Mouse (Mus musculus) heart, embryonic 14.5 days (tissue): ENCODE data around the gene Cpeb3. TPM values are rescaled to one million over a fixed set of nuclear protein-coding genes. Genes with fewer than 3 reads are reported as not detected.
"Not testable (repeated sequence)": the region's sequence is repeated elsewhere in the genome, so short reads cannot be mapped to it uniquely, and the experiment has no call there.

Experiments
- ATAC-seq: fragments of 200-750 bp; cut with Nextera tagmentation; 2 replicates; pipeline ENCODE4 v1.8.0; 2017; ENCODE audit warnings: low read depth, moderate TSS enrichment; ENCODE audit not compliant: insufficient number of reproducible peaks, insufficient read depth, low FRiP score
- H3K27ac ChIP-seq, 2 experiments: fragments of 200-500 bp in 1 of 2; fragments of 300-500 bp in 1 of 2; sonication (generic) in 1 of 2; replicated peaks in 1 of 2; 2 replicates each; pipeline ENCODE4 v1.5.1; 2012 to 2014; ENCODE audit warnings: low read depth in 2 of 2, low read length in 2 of 2, control low read depth in 1 of 2, mild to moderate bottlenecking in 1 of 2, mixed read lengths in 1 of 2; ENCODE audit not compliant: control insufficient read depth in 1 of 2, insufficient read depth in 1 of 2
- H3K27me3 ChIP-seq: fragments of 300-500 bp; sonication (generic); 2 replicates; pipeline ENCODE4 v1.6.1; 2014; ENCODE audit warnings: mild to moderate bottlenecking, low read length, control low read depth; ENCODE audit not compliant: control insufficient read depth, insufficient read depth
- H3K36me3 ChIP-seq: fragments of 300-500 bp; sonication (generic); 2 replicates; pipeline ENCODE4 v1.6.1; 2014; ENCODE audit warnings: mild to moderate bottlenecking, control low read depth, low read length, mixed read lengths; ENCODE audit not compliant: control insufficient read depth, insufficient read depth
- H3K4me1 ChIP-seq, 2 experiments: fragments of 200-500 bp in 1 of 2; fragments of 300-500 bp in 1 of 2; sonication (generic) in 1 of 2; 2 replicates each; pipeline ENCODE4 v1.6.1; 2012 to 2014; ENCODE audit warnings: low read length in 2 of 2, control low read depth in 1 of 2, mixed read lengths in 1 of 2; ENCODE audit not compliant: control insufficient read depth in 2 of 2, insufficient read depth in 2 of 2
- H3K4me2 ChIP-seq: fragments of 300-500 bp; sonication (generic); 2 replicates; pipeline ENCODE4 v1.6.1; 2014; ENCODE audit warnings: mild to moderate bottlenecking, low read length
- H3K4me3 ChIP-seq, 2 experiments: fragments of 200-500 bp in 1 of 2; fragments of 300-500 bp in 1 of 2; sonication (generic) in 1 of 2; 2 replicates each; pipeline ENCODE4 v1.5.1; 2012 to 2014; ENCODE audit warnings: low read length in 2 of 2, mild to moderate bottlenecking in 2 of 2, control low read depth in 1 of 2, low read depth in 1 of 2, moderate library complexity in 1 of 2; ENCODE audit not compliant: control insufficient read depth in 1 of 2, insufficient read depth in 1 of 2
- H3K9ac ChIP-seq: fragments of 300-500 bp; sonication (generic); 2 replicates; pipeline ENCODE4 v1.6.1; 2014; ENCODE audit warnings: mild to moderate bottlenecking, low read length
- H3K9me3 ChIP-seq: fragments of 300-500 bp; sonication (generic); 2 replicates; pipeline ENCODE4 v1.6.1; 2016; ENCODE audit warnings: low read length, control low read depth; ENCODE audit not compliant: control insufficient read depth
- WGBS: fragments of 180-500 bp; shearing (Covaris S2); extraction: QIAGEN DNeasy Blood & Tissue Kit; methylation state at CpG from one replicate; pipeline ENCODE4 v1.1.7; 2014; 5-methylcytosine and 5-hydroxymethylcytosine counted together
- polyA plus RNA-seq: library from polyadenylated mRNA; unstranded; fragments of >200 nt; fragmentation: Nextera tagmentation; extraction: Ambion mirVana; gene quantifications from 2 replicates; pipeline ENCODE4 v1.2.1, GENCODE M21; 2014

Cpeb3 gene
- polyA plus RNA-seq, 1 experiment from 2014 or later = 8.8 TPM

- H3K4me3 ChIP-seq, H3K36me3 ChIP-seq, H3K27ac ChIP-seq, H3K9me3 ChIP-seq, H3K4me2 ChIP-seq, H3K9ac ChIP-seq, ATAC-seq, H3K27me3 ChIP-seq: not testable (repeated sequence)
- H3K4me1 ChIP-seq = peaks cover 0 to 14% of the 10 kb centered on the region in 2 experiments; a peak in 2 of 4 replicates
Measured at GRCm38 (mm10) chr19:37205155-37205554, 3.2 kb downstream of the Cpeb3 start.

DNA sequence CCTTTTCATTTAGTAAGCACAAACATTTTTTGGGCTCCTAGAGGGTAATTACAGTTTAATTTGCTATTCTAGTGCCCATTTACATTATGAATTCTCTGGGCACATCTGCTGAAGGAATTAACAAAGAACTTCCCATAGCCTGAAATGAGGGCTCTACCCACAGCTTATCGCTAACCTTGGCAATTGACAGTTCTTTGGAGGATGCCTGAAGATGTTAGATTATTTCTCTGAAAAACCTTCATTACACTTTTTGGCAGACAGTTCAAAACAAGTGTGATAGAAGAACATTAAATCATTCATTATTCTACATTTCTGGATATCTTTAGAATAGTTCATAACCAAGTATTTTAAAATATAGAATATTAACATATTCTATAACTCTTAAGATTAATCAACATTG, 5.0 kb downstream of the Cpeb3 start:
- H3K4me2 ChIP-seq = no peak overlapping the region
- no peaks in the 10 kb centered on the region for H3K36me3 ChIP-seq
- WGBS = 96% methylated on average over 1 of the region's 1 CpGs
- no peak overlapping the region for H3K4me3 ChIP-seq
- H3K27me3 ChIP-seq = no peaks in the 10 kb centered on the region
- H3K4me1 ChIP-seq = peaks cover 0 to 4% of the 10 kb centered on the region in 2 experiments; a peak in 1 of 4 replicates
- no peak overlapping the region for H3K9ac ChIP-seq
- H3K27ac ChIP-seq = no peak overlapping the region
- no peaks in the 10 kb centered on the region for H3K9me3 ChIP-seq
- ATAC-seq = no peak

DNA sequence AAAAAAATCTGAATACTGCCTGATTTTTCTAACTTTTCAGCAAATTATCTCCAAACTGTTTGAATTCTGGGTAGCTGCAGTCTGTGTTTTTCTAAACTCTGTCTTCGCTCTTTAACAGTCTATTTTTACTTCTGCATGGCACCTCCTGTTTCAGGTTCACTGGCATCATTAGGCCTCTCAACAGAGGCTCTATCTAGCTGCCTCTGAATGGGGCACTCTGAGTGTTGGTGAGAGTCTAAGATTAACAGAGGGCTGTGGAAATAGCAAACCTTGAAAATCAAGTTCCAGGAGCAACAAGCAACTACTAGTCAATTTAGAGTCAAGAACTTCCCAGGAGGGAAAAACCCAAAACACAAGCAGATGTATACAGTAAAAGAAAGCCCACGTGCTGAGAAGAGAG, 8.5 kb downstream of the Cpeb3 start:
- WGBS = 46% methylated on average over 2 of the region's 2 CpGs
- H3K9me3 ChIP-seq = no peaks in the 10 kb centered on the region
- peaks cover 0 to 4% of the 10 kb centered on the region in 2 experiments; a peak in 1 of 4 replicates for H3K4me1 ChIP-seq
- no peaks in the 10 kb centered on the region for H3K36me3 ChIP-seq
- ATAC-seq = no peak
- peak overlapping the region; percentile 25; the same call in 1 of the 2 replicates for H3K4me2 ChIP-seq
- H3K27me3 ChIP-seq = no peaks in the 10 kb centered on the region
- H3K9ac ChIP-seq = no peak overlapping the region; the same call in 1 of the 2 replicates
- H3K27ac ChIP-seq = peak overlapping the region; percentile 69 to 73
- no peak overlapping the region for H3K4me3 ChIP-seq

DNA sequence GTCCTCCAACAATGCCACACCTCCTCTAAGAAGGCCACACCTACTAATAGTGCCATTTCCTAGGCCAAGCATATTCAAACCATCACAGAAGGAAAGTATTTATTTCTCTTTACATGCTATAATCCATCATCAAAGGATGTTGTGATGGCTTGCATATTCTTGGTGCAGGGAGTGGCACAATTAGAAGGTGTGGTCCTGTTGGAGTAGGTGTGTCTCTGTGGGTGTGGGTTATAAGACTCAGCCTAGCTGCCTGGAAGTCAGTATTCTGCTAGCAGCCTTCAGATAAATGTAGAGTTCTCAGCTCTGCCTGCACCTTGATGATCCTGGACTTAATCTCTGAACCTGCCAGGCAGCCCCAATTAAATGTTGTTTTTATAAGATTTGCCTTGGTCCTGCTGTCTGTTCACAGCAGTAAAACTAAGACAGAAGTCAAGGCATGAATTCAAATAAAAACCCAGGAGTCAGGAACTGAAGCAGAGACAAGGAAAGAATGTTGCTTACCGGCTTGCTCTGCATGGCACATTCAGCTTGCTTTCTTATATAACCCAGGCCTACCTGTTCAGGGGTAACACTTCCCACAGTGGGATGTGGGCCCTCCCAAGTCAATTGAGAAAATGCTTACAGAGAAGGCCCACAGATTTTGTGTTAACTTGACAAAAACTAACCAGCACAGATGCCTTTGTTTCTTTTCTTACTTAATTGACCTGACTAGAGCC, 10.1 kb downstream of the Cpeb3 start:
- H3K4me1 ChIP-seq = peaks cover 0 to 4% of the 10 kb centered on the region in 2 experiments; a peak in 1 of 4 replicates
- no peak overlapping the region for H3K9ac ChIP-seq
- 58% methylated on average over 1 of the region's 1 CpGs for WGBS
- no peak overlapping the region for H3K4me2 ChIP-seq
- no peaks in the 10 kb centered on the region for H3K36me3 ChIP-seq
- no peaks in the 10 kb centered on the region for H3K27me3 ChIP-seq
- ATAC-seq = no peak
- H3K27ac ChIP-seq = no peak overlapping the region
- H3K4me3 ChIP-seq = no peak overlapping the region
- H3K9me3 ChIP-seq = no peaks in the 10 kb centered on the region

DNA sequence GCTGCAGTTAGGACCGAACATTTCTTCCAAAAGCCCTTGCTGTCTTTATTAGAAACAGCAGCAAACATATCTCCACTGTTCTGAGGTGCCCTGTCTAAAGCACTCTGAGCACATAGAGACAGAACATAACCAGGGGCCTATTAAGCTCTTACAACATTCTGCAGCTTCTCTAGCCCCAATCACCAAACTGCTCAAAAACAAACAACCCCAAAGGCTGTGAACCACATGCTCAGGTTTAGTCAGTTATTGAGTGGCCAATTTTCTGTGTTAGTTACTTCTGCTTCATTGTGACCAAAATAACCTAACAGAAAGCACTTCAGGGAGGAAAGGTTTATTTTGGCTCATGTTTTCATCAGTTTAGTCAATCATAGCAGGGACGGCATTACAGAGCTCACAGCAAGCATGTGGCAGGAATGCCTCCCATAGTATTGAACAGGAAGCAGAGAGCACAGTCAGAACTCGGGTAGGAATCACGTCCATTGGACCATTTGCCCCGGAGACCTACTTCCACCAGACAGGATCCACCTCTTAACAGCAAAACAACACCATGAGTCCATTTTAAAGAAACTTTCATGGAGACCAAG, 15.8 kb downstream of the Cpeb3 start:
- Histone ChIP-seq H3K27ac (peak overlapping the region in 1 of 2 experiments; percentile 49; a peak in 2 of 4 replicates), H3K9ac (no peak overlapping the region)
- ATAC-seq = no peak

DNA sequence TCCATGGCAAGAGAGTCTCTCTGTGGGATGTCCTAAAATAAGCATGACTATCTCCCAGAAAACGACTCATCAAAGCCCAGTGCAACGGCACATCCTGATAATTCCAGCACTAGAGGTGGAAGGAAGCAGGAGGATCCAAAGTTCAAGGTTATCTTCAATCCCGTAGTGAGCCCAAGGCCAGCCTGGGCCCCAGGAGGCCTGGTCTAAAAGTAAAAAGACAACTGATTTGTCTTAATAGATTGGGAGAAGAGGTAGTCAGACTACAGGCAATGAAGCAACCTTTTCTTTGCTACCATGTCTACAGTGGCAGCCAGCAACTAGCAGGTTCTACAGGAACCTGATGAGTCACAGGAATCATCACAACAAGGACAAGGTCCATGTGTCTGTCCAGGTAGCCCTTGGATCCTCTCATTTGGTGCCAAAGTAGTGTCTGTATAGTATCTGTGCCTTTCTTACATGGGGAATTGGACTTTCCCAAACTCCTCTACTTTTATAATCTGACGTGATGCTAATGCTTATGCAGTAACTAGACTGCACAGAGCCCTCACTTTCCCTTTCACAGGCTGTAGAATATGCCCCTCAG, 19.9 kb downstream of the Cpeb3 start:
- no peaks in the 10 kb centered on the region for H3K36me3 ChIP-seq
- H3K27me3 ChIP-seq = no peaks in the 10 kb centered on the region
- no peak overlapping the region for H3K4me2 ChIP-seq
- H3K9ac ChIP-seq = no peak overlapping the region
- no peaks in the 10 kb centered on the region for H3K9me3 ChIP-seq
- 41% methylated on average over 4 of the region's 4 CpGs for WGBS
- H3K4me3 ChIP-seq = no peak overlapping the region
- peaks cover 2 to 13% of the 10 kb centered on the region in 2 experiments; a peak in 3 of 4 replicates for H3K4me1 ChIP-seq
- no peak overlapping the region for H3K27ac ChIP-seq
- no peak for ATAC-seq

More for the DNA sequence above, 15.8 kb downstream of the Cpeb3 start:
- 39% methylated on average over 5 of the region's 5 CpGs for WGBS
- Histone ChIP-seq H3K4me3 (no peak overlapping the region), H3K4me1 (peaks cover 2 to 13% of the 10 kb centered on the region in 2 experiments; a peak in 3 of 4 replicates), H3K4me2 (no peak overlapping the region), H3K27me3 (no peaks in the 10 kb centered on the region), H3K36me3 (no peaks in the 10 kb centered on the region), H3K9me3 (no peaks in the 10 kb centered on the region)

GRCm38 (mm10) chr19:37177819-37178708, 30.3 kb downstream of the Cpeb3 start:
- no peak for ATAC-seq
- WGBS = 13% methylated on average over 17 of the region's 17 CpGs
- H3K4me2 ChIP-seq = peak overlapping the region; percentile 94
- peak overlapping the region; percentile 24 to 91 for H3K4me3 ChIP-seq
- no peaks in the 10 kb centered on the region for H3K27me3 ChIP-seq
- peak overlapping the region; percentile 60 for H3K9ac ChIP-seq
- H3K36me3 ChIP-seq = no peaks in the 10 kb centered on the region
- H3K4me1 ChIP-seq = peaks cover 0 to 10% of the 10 kb centered on the region in 2 experiments; a peak in 1 of 4 replicates
- peak overlapping the region; percentile 32 to 54; a peak in 2 of 4 replicates for H3K27ac ChIP-seq
- no peaks in the 10 kb centered on the region for H3K9me3 ChIP-seq
